Mouse (Mus musculus): ENCODE measurements around the gene Idi2.
A peak's percentile ranks its signal among the peaks of the same experiment; 100 is the strongest.
"Not testable (repeated sequence)": the region's sequence is repeated elsewhere in the genome, so short reads cannot be mapped to it uniquely, and the experiment has no call there.

Idi2 gene

GRCm38 (mm10) chr13:8995990-8996786 is 43.5 kb downstream of the Idi2 start, which contains the start of gene Gtpbp4:
Gene Gtpbp4, minus strand, starts transcription at chr13:8996083.
- peak; percentile 93 for DNase-seq (ENCODE audit: low read depth, low spot score)

- not testable (repeated sequence) for DNase-seq (ENCODE audit: low read depth, low spot score)
Measured at GRCm38 (mm10) chr13:8997221-8997620, 44.6 kb downstream of the Idi2 start.

GRCm38 (mm10) chr13:8999464-8999863 is 46.8 kb downstream of the Idi2 start:
- no peak for DNase-seq (ENCODE audit: low read depth, low spot score)

DNA sequence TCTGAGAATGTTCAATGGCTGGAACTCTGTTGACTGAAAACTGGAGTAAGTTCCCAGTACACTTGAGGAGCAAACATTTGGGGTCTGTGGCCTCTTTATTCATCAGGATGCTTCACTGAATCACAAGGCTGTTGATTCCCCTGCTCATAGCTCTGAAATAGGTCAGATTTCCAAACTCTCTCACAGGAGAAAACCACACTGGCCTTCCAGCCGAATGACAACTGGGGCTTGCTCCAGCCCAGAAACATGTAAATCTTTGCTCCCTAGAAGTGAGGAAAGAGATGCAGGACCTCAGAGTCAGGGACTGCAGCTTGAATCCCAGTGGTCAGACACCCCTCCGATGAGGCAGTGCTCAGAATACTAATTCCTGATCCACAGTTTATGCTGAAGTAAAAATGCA is 50.6 kb downstream of the Idi2 start:
- no peak for DNase-seq (ENCODE audit: low read depth, low spot score)
